8 mouse cellular contexts compared by ENCODE assay signal in genomic region chr17:33358411-33359384, GRCm38 (mm10). TPM values are rescaled to one million over a fixed set of nuclear protein-coding genes. Genes with fewer than 3 reads are reported as not detected.
A peak's percentile ranks its signal among the peaks of the same experiment; 100 is the strongest.
DNase-seq lines count a peak whose midpoint lies in the region; ATAC-seq and TF ChIP-seq lines count a peak whose summit lies in the region.

TSS of gene Zfp81 (minus strand) at chr17:33358878.

- peak within 1 kb of the TSS; percentile 86 for H3K4me3 ChIP-seq in cortical plate, adult 2 months (ENCODE audit: insufficient read depth, low read length)
- H3K4me3 ChIP-seq in megakaryocyte, embryonic 14.5 days (replicated peaks), result peak within 1 kb of the TSS; percentile 98

- no peak for TF ChIP-seq CTCF in cortical plate, adult 2 months (IDR thresholded peaks at IDR 0.05; ENCODE audit: extremely low read depth, insufficient read depth, low read length)

- peak; percentile 82; the same call in 1 of the 2 replicates for TF ChIP-seq POLR2A in cortical plate, adult 2 months (IDR thresholded peaks at IDR 0.05; ENCODE audit: extremely low read depth, insufficient read depth, low read length)

- no peaks in the 10 kb centered on the region for H3K4me1 ChIP-seq in cortical plate, adult 2 months (ENCODE audit: control insufficient read depth, insufficient read depth, low read length)
- H3K4me1 ChIP-seq in megakaryocyte, embryonic 14.5 days, result peaks cover 21% of the 10 kb centered on the region

- H3K9me3 ChIP-seq in megakaryocyte, embryonic 14.5 days, result peaks cover 4% of the 10 kb centered on the region

- no peak within 1 kb of the TSS for H3K27ac ChIP-seq in cortical plate, adult 2 months (ENCODE audit: insufficient read depth, low read length)

- H3K36me3 ChIP-seq in megakaryocyte, embryonic 14.5 days (replicated peaks; ENCODE audit: low read length), result peaks cover 5% of the 10 kb centered on the region

- H3K27me3 ChIP-seq in megakaryocyte, embryonic 14.5 days (replicated peaks), result no peaks in the 10 kb centered on the region

- peak; percentile 70 to 75 for DNase-seq in gastrocnemius, adult 8-10 months (ENCODE audit: low spot score in 2 of 2)
- peak; percentile 56 for DNase-seq in hindlimb bud, embryonic 11.5 days (ENCODE audit: extremely low spot score, low read depth, low spot score)
- DNase-seq in left cerebral cortex, adult 8-10 months (ENCODE audit: low spot score in 2 of 2), result peak; percentile 70 to 84
- peak; percentile 93 to 96 for DNase-seq in right cerebral cortex, postnatal 10 days (ENCODE audit: low spot score in 2 of 2)
- DNase-seq in urinary bladder, postnatal 25 days (ENCODE audit: low spot score), result peak; percentile 63

- peak; percentile 100 for ATAC-seq in activated CD4-positive, CD25-positive, alpha-beta regulatory T cell, adult 4 months

RNA-seq across cellular contexts. Expression of gene Zfp81, which starts in this region (rescaled TPM):
- polyA plus RNA-seq in activated CD4-positive, CD25-positive, alpha-beta regulatory T cell, adult 4 months (2017; shearing (Covaris generic)), result 10 to 100 TPM in 1 of 2 experiments, 1 to 10 TPM in 1; 7.7 to 10.4 TPM
- polyA plus RNA-seq in cortical plate, adult 2 months (2012; rRNA removed), result 8.7 and 10.3 TPM in 2 replicates
- 1 to 10 TPM; 2.6 to 4.8 (median 3.1) TPM for total RNA-seq in gastrocnemius, adult 8-10 months (2022)
- total RNA-seq in left cerebral cortex, adult 8-10 months (2022), result 10 to 100 TPM; 17.6 to 23.3 (median 20.4) TPM
- 0.04 TPM in 1 of 2 replicates, not detected in the other for polyA plus RNA-seq in megakaryocyte, embryonic 14.5 days (2012; ENCODE audit: insufficient read depth, low replicate concordance)
